Mouse (Mus musculus): ENCODE results near the gene Rpl11.
A peak's percentile ranks its signal among the peaks of the same experiment; 100 is the strongest.
"Not testable (repeated sequence)": the region's sequence is repeated elsewhere in the genome, so short reads cannot be mapped to it uniquely, and the experiment has no call there.

Gene Rpl11

GRCm38 (mm10) chr4:136053247-136053596, at the start of gene Rpl11:
TSS of gene Rpl11 (minus strand) at chr4:136053428.
- DNase-seq (ENCODE audit: low read depth, low spot score), result peak; percentile 91

GRCm38 (mm10) chr4:136101753-136102152, 48.5 kb upstream of the Rpl11 start:
- not testable (repeated sequence) for DNase-seq (ENCODE audit: low read depth, low spot score)

- DNase-seq (ENCODE audit: low read depth, low spot score), result no peak
Observed at GRCm38 (mm10) chr4:136100396-136101070, 47.3 kb upstream of the Rpl11 start.

GRCm38 (mm10) chr4:136098446-136098845, 45.2 kb upstream of the Rpl11 start:
- DNase-seq (ENCODE audit: low read depth, low spot score), result no peak

GRCm38 (mm10) chr4:136096446-136097113, 43.4 kb upstream of the Rpl11 start:
- no peak for DNase-seq (ENCODE audit: low read depth, low spot score)

GRCm38 (mm10) chr4:136095490-136096105, 42.4 kb upstream of the Rpl11 start:
- DNase-seq (ENCODE audit: low read depth, low spot score), result no peak

- DNase-seq (ENCODE audit: low read depth, low spot score), result no peak
Observed at GRCm38 (mm10) chr4:136094519-136095219, 41.4 kb upstream of the Rpl11 start.

- no peak for DNase-seq (ENCODE audit: low read depth, low spot score)
Observed at GRCm38 (mm10) chr4:136092498-136092897, 39.3 kb upstream of the Rpl11 start.

GRCm38 (mm10) chr4:136091346-136091745, 38.1 kb upstream of the Rpl11 start:
- DNase-seq (ENCODE audit: low read depth, low spot score), result no peak

GRCm38 (mm10) chr4:136089748-136090583, 36.7 kb upstream of the Rpl11 start:
- DNase-seq (ENCODE audit: low read depth, low spot score), result no peak

- no peak for DNase-seq (ENCODE audit: low read depth, low spot score)
Observed at GRCm38 (mm10) chr4:136088971-136089747, 35.9 kb upstream of the Rpl11 start.

- no peak for DNase-seq (ENCODE audit: low read depth, low spot score)
Observed at GRCm38 (mm10) chr4:136088364-136088763, 35.1 kb upstream of the Rpl11 start.

GRCm38 (mm10) chr4:136087261-136087660, 34.0 kb upstream of the Rpl11 start:
- DNase-seq (ENCODE audit: low read depth, low spot score), result no peak

- no peak for DNase-seq (ENCODE audit: low read depth, low spot score)
Observed at GRCm38 (mm10) chr4:136084840-136085239, 31.6 kb upstream of the Rpl11 start.

- no peak for DNase-seq (ENCODE audit: low read depth, low spot score)
Observed at GRCm38 (mm10) chr4:136083269-136084105, 30.3 kb upstream of the Rpl11 start.

- DNase-seq (ENCODE audit: low read depth, low spot score), result no peak
Observed at GRCm38 (mm10) chr4:136081729-136082128, 28.5 kb upstream of the Rpl11 start.

GRCm38 (mm10) chr4:136078649-136079048, 25.4 kb upstream of the Rpl11 start:
- DNase-seq (ENCODE audit: low read depth, low spot score), result no peak

- no peak for DNase-seq (ENCODE audit: low read depth, low spot score)
Observed at GRCm38 (mm10) chr4:136076776-136077538, 23.7 kb upstream of the Rpl11 start.

GRCm38 (mm10) chr4:136071178-136071714, 18.0 kb upstream of the Rpl11 start:
- no peak for DNase-seq (ENCODE audit: low read depth, low spot score)
